Mouse (Mus musculus): Measurements from ENCODE around the gene Smug1.

Gene Smug1

GRCm38 (mm10) chr15:103167042-103167615 is at the start of gene Smug1:
Gene Smug1, minus strand, starts transcription at chr15:103167092.
- DNase-seq (ENCODE audit: low read depth), result no peak

DNA sequence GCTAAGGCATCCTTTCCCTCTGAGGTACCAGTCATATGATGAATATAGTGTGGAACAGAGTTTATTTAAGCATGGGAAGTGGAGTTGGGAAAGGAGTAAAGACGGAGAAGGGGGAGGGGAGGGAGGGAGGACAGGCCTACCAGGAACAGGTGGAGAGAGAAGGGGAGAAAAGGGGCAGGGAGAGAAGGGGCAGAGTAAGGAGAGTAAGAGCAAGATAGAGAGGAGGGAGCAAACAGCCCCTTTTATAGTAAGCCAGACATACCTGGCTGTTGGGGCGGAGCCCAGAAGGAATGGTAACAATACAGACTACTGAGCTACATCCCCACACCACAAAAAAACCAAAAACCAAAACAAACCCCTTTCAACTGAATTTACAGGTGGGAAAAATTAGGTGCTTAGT is 49.2 kb upstream of the Smug1 start:
- no peak for DNase-seq (ENCODE audit: low read depth)

DNA sequence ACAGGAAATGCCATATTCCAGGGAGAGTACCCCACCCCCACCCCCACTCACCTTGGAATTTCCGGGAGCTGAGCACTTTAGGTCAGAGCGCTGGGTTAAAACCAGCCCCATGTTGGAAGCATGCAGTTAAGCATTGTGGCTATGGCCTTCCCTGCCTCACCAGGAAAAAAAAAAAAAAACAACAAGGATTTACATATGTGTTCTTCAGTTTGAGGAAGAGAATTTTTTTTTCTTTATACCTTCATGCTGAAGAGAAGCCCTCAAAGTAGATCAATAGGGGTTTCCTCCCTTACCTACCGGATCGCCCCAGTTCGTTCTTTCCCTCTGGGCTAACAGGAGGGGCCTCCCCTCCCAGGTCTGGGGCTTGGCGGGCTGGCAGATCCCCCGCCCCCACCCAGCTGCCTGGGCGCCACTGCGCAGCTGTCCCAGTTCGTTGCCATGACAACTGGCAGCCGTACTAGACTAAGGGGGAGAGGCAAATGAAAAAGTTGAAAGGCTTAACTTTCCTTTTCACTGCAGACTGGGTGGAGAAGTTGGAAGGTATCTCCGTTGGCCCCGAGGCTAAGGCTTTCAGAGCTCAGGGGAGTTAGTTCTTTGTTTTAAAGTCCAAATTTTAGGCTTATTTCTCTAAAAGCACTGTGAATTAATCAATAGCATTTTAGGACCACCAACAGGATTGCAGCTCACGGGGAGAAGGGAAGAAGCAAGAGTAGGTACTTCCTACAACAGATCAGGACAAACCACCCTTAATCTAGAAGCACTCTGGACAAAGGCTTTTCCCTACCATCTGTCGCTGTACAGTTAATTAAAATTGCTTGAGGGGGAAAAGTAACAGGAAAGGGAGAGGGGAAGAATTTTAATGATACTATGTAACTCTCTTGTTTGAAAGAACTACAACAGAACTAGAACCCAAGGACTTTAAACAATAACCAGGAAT is 48.3 kb upstream of the Smug1 start:
- DNase-seq (ENCODE audit: low read depth), result peak; percentile 74

DNA sequence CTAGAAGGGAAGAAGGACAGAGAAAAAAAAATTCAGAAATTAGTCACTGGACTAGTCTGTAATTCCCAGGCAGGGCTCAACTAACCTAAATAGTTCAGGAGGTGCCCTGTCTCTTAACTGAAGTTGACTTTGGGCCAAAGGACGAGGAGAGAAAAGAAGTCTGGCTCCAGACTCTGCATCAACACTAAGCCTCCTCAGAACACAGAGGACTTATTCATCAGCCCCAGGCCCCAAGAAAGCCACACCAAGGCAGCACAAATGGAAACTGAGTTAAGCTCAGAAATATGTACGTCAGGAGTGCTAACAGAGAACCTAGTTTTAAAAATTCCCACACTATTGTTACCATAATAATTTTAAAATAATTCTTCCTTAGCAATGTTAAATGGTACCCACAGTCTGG is 47.3 kb upstream of the Smug1 start:
- DNase-seq (ENCODE audit: low read depth), result no peak

DNA sequence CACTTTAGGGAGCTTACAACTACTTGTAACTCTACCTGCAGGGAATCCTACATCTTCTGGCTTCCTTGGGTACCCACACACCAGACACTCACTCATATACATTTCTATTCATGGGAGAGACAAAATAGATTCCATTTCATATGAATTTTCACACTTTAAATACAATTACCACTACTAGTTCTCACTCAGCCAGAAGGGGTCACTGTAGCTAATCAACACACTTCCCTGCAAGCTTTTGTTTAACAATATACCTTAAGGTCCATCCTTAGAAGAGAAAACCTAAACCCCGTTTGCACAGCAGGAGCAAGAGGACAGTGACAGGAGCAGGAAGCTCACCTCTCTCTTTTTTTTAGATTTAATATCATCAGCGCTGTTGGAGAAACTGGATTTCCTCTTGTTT is 38.3 kb upstream of the Smug1 start:
- DNase-seq (ENCODE audit: low read depth), result no peak

- DNase-seq (ENCODE audit: low read depth), result no peak
These were observed 35.3 kb upstream of the Smug1 start for GRCm38 (mm10) chr15:103202088-103202793.

DNA sequence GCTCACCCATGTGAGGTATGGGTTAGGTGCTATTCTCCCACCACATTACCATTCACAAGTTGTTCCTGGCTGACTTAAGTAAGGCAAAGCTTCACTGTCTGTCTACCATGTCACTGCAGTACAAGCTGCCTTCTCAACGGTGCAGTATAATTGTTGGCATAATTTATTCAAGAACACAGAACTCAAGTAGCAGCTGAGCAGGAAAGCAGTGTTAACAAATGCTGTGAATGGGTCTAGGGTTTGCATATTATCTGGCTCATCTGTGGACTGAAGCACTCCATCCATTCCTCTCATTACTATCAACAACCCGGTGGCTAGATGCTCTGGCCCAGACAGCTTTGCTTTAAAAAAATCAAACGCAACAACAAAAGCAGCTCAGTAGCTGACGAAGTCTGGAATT is 30.9 kb upstream of the Smug1 start:
- DNase-seq (ENCODE audit: low read depth), result no peak

GRCm38 (mm10) chr15:103196835-103197234 is 29.9 kb upstream of the Smug1 start:
- DNase-seq (ENCODE audit: low read depth), result no peak

DNA sequence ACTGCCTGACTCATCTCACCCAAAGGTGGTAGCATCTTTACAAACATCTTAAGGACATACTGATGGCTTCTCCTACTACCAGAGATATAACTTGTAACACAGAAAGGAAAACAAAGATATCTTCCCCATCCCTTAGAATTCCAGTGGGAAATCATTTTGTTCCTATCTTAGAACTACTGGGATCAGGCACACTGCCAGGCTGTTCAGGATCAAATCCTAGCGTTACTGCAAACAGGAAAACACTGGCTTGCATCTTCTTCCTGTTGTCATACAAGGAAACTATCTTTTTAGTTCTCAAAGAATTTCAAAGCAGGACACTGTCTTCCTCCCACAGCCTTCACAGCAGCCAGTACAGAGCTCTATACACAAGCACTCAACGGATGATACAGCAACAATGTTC is 26.7 kb upstream of the Smug1 start:
- no peak for DNase-seq (ENCODE audit: low read depth)

DNA sequence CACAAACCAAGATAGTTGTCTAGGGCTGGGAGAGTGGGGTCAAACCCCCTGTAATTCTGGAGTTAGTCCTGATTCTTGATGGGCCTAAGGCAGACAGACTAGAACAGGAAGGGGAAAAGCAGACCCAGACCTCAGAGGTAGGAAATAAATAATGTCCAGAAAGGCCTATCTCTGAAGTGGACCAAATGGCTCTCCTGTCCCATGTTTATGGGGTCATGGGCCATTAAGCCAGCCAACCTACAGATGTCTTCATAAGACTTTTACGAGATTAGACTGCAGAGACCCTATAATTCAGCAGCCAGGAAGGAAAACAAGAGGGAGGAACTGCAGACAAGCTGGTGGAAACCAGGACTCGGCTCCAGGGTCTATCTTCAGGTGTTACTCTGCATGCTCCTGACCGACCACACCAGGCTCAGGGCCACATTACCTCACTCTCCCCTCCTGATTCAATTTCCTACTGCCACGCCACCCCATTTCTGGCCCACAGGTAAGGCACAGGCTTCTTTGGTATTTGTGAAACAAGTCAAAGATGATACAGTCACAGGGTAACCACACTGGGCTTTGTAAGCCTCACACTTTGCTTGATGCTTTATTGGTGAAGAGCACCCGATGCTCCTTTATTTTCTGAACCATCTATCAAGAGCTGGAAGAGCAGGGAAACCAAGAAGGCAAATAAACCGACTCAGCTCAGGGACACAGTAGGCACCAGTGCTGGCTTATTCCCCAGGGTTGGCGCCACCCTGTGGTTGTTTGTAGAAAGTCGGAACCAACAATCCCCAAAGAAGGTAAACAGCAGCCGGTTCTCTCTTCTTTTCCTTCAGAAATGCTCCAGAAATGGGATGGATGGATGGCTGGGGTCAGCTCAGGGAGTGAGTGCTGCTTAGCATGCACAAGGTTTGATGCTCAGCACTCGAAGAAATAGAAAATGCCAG is 23.9 kb upstream of the Smug1 start:
- DNase-seq (ENCODE audit: low read depth), result no peak

DNA sequence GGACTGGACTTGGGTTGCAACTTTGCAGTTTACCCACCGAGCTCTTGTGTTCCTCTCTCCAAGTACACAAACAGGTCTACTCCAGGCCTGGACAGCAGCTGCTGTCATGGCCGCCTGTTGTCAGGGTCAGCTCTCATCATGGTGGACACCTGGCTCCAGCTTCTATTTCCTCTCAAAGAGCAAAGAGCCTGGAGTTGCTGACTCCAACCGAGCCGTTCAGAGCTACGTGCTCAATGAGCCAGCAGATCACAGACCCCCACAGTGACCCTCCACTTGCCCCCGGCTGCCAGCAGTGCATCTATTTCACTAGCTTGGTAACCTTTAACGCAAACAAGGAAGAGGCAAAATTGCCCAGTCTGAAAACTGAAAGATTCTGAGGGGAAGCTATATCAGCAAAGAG is 23.2 kb upstream of the Smug1 start:
- no peak for DNase-seq (ENCODE audit: low read depth)

DNA sequence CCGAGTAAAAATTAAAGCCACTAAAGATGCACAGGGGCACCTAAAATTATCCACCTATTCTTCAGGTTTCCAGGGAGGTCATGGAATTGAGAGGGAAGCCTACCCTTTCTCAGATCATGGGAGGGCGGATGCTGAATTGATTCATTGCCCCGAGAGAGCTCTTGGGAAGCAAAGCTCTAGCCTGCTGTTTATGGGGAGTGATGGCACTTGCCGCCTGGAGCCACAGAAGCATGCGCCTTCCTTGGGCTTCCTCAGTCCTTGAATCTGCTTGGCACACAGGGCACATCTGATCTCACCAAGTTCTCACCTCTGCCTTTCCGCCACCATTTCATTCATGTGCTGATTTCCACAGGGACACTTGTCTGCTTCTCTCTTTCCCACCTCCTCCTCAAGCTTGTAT is 20.9 kb upstream of the Smug1 start:
- no peak for DNase-seq (ENCODE audit: low read depth)

DNA sequence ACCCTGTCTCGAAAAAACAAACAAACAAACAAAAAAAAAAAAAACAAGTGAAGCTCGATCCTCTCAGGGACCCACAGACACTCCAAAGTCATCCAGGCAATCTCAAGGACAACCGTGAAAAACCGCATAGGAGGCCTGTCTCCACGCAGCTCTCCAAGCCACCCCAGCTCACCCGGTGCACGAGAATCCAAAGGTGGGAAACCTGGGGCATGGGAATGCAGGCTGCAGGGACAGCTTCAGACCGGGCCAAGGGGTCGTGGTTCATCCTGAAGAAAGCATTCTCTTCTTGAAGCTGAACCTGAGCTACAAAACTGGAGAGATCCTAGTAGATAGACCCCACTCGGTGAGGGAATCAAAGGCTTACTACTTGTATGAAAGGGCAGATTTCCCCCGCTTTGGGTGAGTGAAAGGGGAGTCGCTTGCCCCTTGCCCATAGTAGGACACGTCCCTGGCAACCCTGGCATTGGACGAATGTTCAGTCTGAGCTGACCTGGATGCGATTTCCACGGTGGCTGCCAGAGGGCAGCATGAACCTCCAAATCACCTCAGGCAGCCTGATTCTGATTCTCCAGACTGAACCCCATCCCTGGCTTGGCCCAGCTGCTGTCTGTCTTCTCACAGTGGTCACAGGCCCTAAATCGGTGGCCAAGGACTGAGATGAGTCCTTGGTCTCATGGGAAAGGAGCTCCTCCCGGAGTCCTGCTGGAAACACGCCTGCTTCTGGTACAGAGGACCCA is 18.7 kb upstream of the Smug1 start:
- no peak for DNase-seq (ENCODE audit: low read depth)

DNA sequence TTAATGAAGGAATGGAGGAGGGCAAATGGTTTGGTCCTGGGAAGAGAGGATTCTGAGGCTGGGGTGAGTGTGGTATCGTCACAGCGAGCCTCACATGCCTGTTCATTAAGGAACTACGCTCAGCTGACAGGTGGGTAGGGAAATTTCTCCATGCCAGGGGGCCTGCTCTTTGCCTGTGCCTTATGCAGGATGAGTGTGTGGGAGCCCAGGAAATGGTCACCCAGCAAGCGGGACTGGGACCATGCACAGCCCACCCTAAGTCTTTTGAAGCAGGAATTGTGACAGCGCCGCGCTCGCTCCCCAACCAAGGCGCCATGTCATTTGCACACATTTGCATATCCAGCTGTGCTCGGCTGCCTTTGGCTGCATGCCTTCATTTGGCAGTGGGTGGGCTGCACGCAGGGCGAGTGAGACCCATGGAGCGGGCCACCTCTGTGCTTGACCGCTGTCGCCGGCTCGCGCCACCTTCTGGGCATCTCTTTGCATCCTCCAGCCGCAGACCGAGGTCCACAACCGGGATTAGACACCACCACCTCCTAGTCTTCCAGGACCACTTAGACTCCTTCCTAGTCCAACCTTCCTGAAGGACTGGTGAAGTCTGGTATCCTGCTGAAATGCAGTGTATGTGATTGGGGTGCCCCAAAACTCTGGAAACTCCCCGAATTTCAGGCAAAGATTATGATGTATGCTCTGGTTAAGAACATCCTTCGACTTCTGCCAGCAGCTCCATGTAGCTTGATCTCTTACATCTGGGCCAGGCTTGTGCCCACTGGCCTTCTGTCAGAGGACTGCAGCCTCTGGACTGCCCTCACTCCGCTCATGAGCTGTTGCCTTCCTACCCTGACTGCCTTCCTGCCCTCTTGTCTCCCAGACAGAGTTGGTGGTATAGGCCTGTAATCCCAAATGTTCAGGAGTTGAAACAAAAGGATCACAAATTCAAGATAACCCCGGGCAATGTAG is 17.0 kb upstream of the Smug1 start:
- no peak for DNase-seq (ENCODE audit: low read depth)

- DNase-seq (ENCODE audit: low read depth), result peak; percentile 65
These were observed 16.2 kb upstream of the Smug1 start for GRCm38 (mm10) chr15:103183135-103183534.

GRCm38 (mm10) chr15:103182166-103182790 is 15.4 kb upstream of the Smug1 start:
- no peak for DNase-seq (ENCODE audit: low read depth)

DNA sequence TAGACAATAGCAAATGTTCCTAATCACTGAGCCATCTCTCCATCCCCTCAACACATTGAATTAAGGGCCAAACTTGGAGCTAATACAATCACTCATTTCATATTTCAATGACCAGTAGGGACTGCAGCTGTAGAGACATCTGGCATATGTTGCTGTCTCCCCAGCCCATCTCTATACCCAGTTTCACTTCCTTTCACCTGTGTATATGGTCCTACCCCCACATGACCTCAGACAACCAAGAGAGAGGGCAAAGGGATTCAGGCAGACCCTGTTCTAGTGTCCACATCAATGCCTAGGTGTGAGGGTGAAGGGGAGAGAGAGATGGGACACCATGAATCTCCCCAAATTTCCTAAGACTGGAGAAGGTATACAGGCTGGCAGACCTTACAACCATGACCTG is 13.5 kb upstream of the Smug1 start:
- no peak for DNase-seq (ENCODE audit: low read depth)

- no peak for DNase-seq (ENCODE audit: low read depth)
These were observed 11.9 kb upstream of the Smug1 start for GRCm38 (mm10) chr15:103178767-103179166.

DNA sequence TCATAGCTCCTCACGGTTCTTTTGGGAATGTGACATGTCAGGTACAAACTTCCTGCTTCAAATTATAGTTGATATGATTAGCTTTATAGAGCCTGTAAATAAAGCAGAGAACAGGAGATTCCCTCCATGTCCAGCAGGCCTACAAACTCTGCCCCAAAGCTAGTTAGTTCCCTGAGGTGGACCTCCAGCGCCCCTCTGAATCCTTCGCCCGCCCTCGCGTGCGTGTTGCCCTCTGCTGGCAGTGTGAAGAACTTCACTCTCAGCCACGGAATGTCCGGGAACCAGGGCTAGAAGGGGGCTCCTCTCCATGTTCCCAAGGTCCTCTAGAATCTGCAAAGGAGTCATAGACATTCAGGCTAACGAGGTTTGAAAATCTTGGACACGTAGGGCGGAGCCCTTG is 11.2 kb upstream of the Smug1 start:
- DNase-seq (ENCODE audit: low read depth), result no peak

Data from c-Kit-positive CD71-positive TER-119-negative erythroid progenitor cells, embryonic 14.5 days (primary cell).